Mouse (Mus musculus) heart, postnatal 0 days (tissue): Measurements from ENCODE around the gene Pank4. TPM values are rescaled to one million over a fixed set of nuclear protein-coding genes. Genes with fewer than 3 reads are reported as not detected.

Source experiments
- ATAC-seq: fragments of 200-750 bp; cut with Nextera tagmentation; 2 replicates; pipeline ENCODE4 v1.8.0; 2017; ENCODE audit warnings: low read depth, moderate number of reproducible peaks, moderate library complexity; ENCODE audit not compliant: insufficient read depth
- DNase-seq: peaks from one replicate; pipeline ENCODE4 v3.0.0-alpha.2; 2016; ENCODE audit warnings: low spot score
- H3K27ac ChIP-seq: fragments of 300-500 bp; sonication (generic); 2 replicates; pipeline ENCODE4 v1.5.1; 2014; ENCODE audit warnings: low read depth, mild to moderate bottlenecking
- H3K27me3 ChIP-seq: fragments of 300-500 bp; sonication (generic); 2 replicates; pipeline ENCODE4 v1.6.1; 2014; ENCODE audit warnings: low read length, mixed read lengths; ENCODE audit not compliant: control insufficient read depth, insufficient read depth
- H3K36me3 ChIP-seq: fragments of 300-500 bp; sonication (generic); replicated peaks from 2 replicates; pipeline ENCODE4 v1.6.1; 2014; ENCODE audit warnings: low read length, mixed read lengths; ENCODE audit not compliant: control insufficient read depth, insufficient read depth
- H3K4me1 ChIP-seq: fragments of 300-500 bp; sonication (generic); 2 replicates; pipeline ENCODE4 v1.6.1; 2014; ENCODE audit warnings: antibody characterized with exemption; ENCODE audit not compliant: control insufficient read depth, insufficient read depth
- H3K4me2 ChIP-seq: fragments of 300-500 bp; sonication (generic); 2 replicates; pipeline ENCODE4 v1.6.1; 2014; ENCODE audit warnings: low read depth, mild to moderate bottlenecking, low read length, moderate library complexity
- H3K4me3 ChIP-seq: fragments of 300-500 bp; sonication (generic); 2 replicates; pipeline ENCODE4 v1.5.1; 2014; ENCODE audit warnings: low read depth, low read length
- H3K9ac ChIP-seq: fragments of 300-500 bp; sonication (generic); replicated peaks from 2 replicates; pipeline ENCODE4 v1.6.1; 2014; ENCODE audit warnings: low read depth, low read length, mixed read lengths
- H3K9me3 ChIP-seq: fragments of 300-500 bp; sonication (generic); replicated peaks from 2 replicates; pipeline ENCODE4 v1.6.1; 2016; ENCODE audit warnings: low read length; ENCODE audit not compliant: control insufficient read depth
- CTCF ChIP-seq: IDR thresholded peaks from 2 replicates; pipeline ENCODE4 v1.5.1; 2016; ENCODE audit warnings: antibody characterized with exemption, control low read depth, low read depth
- EP300 ChIP-seq: IDR thresholded peaks from 2 replicates; pipeline ENCODE4 v1.6.1; 2016; ENCODE audit warnings: antibody characterized with exemption, low read depth
- WGBS: fragments of 180-500 bp; shearing (Covaris S2); extraction: QIAGEN DNeasy Blood & Tissue Kit; methylation state at CpG from one replicate; pipeline ENCODE4 v1.1.7; 2014; 5-methylcytosine and 5-hydroxymethylcytosine counted together
- polyA plus RNA-seq: library from polyadenylated mRNA; unstranded; fragments of >200 nt; fragmentation: Nextera tagmentation; extraction: Ambion mirVana; gene quantifications from 2 replicates; pipeline ENCODE4 v1.2.1, GENCODE M21; 2015
- total RNA-seq: library from RNA; depleted of rRNA; stranded (reverse); fragments of >200 nt; gene quantifications from 2 replicates; pipeline ENCODE4 v1.2.3, GENCODE M21; 2014; ENCODE audit warnings: low replicate concordance

Pank4 gene
- total and polyA plus RNA-seq, 2 experiments from 2014 or later = 27.4 to 62.0 TPM

DNA sequence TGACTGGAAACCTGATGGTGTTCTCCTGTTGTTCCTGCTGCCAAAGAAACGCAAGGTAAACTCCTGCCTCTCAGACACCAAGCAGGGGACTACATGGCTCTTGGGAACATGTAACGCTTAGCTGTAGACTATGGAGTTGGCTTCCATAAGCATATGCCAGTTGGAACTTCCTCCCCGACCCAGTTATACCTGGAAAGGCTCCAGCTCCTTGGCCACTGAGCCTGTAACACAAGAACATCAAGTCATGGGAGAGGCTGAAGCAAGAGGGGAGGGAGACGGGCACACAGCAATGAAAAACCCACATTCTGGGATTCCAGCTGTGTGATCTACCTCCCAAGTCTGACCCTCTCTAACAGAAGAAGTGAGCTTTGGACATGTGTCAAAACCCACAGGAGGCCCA is 41.6 kb upstream of the Pank4 start:
- Histone ChIP-seq H3K4me2 (no peak overlapping the region), H3K27ac (no peak overlapping the region), H3K36me3 (no peaks in the 10 kb centered on the region), H3K4me1 (no peaks in the 10 kb centered on the region), H3K4me3 (no peak overlapping the region), H3K9ac (no peak overlapping the region), H3K27me3 (no peaks in the 10 kb centered on the region), H3K9me3 (0 out of 2 replicates have a peak, but pooled peaks cover 2% of the 10 kb centered on the region)
- no peak for DNase-seq
- no peak for ATAC-seq
- TF ChIP-seq CTCF (no peak), EP300 (no peak)
- 72% methylated on average over 4 of the region's 4 CpGs for WGBS

DNA sequence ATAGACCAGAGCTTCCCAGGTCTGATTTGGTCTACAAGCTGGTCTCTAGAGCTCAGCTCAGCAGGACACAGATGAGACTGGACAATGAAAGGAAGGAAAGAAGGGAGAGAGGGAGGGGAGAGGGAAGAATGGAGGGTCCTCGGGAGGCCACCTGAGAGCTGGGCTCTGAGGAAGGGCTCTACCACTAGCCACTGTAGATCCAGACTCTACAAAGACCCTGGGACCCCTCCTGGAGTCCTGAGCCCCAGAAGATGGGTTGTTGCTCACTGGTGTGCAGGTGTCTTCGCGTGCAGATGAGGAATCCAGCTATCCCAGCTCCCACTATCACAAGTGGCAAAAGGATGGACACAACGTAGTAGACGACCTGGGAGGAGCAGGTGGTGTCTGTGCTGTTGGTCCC is 41.0 kb upstream of the Pank4 start:
- no peak for DNase-seq

DNA sequence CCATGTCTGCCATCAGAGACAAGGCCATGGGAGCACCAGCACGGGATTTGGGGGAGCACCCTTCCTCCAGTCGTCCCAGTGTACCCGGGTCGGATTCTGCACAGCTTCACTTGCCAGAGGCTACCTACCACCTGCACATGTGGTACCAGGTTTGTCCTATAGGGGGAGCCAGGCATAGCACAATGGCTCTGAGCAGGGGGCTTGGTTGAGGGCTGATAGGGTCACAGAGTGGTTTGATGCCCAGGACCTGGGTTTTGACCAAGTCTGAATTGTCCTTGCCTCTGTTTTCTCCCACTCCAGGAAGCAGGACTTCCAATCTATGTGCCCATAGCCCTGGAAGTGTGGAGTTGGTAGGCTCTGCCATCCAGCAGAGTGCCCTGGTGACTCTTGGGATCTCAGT is 38.5 kb upstream of the Pank4 start:
- Histone ChIP-seq H3K27ac (no peak overlapping the region), H3K9ac (no peak overlapping the region), H3K36me3 (no peaks in the 10 kb centered on the region), H3K9me3 (no peaks in the 10 kb centered on the region), H3K4me3 (no peak overlapping the region), H3K4me2 (no peak overlapping the region), H3K4me1 (peaks cover 7% of the 10 kb centered on the region), H3K27me3 (no peaks in the 10 kb centered on the region)
- 59% methylated on average over 4 of the region's 4 CpGs for WGBS
- DNase-seq (no peak), ATAC-seq (no peak)
- TF ChIP-seq CTCF = 0 out of 2 replicates have a peak, but pooled peaks have one; percentile 21
- TF ChIP-seq EP300 = no peak

More for the DNA sequence above, 41.0 kb upstream of the Pank4 start:
- H3K4me1 ChIP-seq = no peaks in the 10 kb centered on the region
- no peak overlapping the region for H3K9ac ChIP-seq
- H3K27ac ChIP-seq = no peak overlapping the region
- ATAC-seq = no peak
- no peaks in the 10 kb centered on the region for H3K36me3 ChIP-seq
- no peak for TF ChIP-seq EP300
- H3K9me3 ChIP-seq = no peaks in the 10 kb centered on the region
- 76% methylated on average over 5 of the region's 5 CpGs for WGBS
- no peak overlapping the region for H3K4me3 ChIP-seq
- H3K27me3 ChIP-seq = no peaks in the 10 kb centered on the region
- no peak overlapping the region for H3K4me2 ChIP-seq

DNA sequence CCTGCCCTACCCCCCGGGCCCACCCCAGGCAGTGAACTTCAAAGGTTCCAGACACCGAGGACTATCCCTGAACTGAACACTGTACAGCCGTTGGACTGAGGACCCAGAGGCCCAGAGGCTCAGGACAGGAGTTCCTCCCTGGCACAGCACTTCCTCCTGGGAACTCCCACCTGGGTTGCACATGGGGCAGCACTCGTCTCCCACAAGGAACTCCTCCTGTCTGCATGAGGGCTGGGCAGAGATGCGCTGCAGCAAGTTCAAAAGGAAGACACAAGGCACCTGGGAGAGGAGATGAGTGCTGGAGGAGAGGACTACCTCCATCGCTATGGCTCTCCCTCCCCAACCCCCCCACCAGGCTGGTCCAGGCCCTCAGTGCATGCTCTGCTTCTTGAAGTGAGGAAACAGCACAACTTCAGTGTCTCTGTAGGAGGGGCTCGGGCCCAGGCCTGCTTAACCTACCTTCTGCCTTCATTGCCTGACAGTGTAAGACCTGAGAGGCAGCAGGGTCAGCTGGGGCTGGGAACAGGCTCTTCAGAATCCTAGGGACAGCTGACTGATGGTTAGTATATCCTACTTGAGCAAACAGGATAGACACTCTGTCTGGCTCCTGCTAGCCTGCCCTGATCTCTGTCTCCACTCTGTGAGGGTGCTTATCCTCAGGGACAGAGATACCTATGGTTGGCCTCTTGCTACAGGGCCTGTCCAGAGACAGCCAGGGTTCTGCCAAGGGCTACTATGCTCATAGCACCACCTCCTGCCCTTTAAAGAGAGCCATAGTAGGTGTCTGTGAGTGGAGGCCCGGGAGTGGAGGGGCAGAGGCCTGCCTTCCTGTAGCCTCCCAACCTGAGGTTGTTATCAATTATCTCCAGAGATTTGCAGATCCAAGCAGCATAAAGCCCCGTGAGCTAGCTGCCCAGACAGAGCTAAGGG is 36.7 kb upstream of the Pank4 start:
- TF ChIP-seq CTCF (no peak), EP300 (no peak)
- H3K4me1 ChIP-seq = peaks cover 7% of the 10 kb centered on the region
- no peak for DNase-seq
- ATAC-seq = no peak
- H3K9ac ChIP-seq = peak overlapping the region; percentile 33
- H3K27me3 ChIP-seq = no peaks in the 10 kb centered on the region
- H3K36me3 ChIP-seq = no peaks in the 10 kb centered on the region
- H3K4me2 ChIP-seq = peak overlapping the region; percentile 52
- no peaks in the 10 kb centered on the region for H3K9me3 ChIP-seq
- WGBS = 57% methylated on average over 9 of the region's 9 CpGs
- H3K27ac ChIP-seq = peak overlapping the region; percentile 56
- H3K4me3 ChIP-seq = peak overlapping the region; percentile 28

DNA sequence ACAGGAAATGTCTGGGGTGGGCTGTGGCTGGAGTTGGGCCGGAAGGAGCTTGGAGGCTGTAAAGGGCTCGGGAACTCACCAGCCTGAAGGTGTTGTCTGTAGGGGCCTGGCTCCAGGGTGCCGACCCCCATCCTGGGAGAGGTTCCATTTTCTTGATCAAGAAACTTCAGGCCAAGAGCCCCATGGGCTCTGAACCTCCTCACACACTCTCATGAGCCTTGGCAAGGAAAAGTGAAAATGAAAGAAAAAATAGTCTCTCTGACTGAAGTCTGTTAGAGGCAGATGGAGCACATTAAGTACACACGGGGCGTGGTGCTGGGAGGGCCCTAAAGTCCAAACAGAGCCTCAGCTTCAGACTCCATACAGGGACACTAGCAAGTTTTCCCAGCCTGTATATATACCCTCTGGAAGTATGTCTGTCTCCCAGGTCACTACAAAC is 36.0 kb upstream of the Pank4 start:
- Histone ChIP-seq H3K9ac (peak overlapping the region; percentile 33), H3K27ac (peak overlapping the region; percentile 56), H3K4me1 (peaks cover 7% of the 10 kb centered on the region), H3K4me3 (peak overlapping the region; percentile 28), H3K27me3 (no peaks in the 10 kb centered on the region), H3K4me2 (peak overlapping the region; percentile 52), H3K9me3 (no peaks in the 10 kb centered on the region), H3K36me3 (no peaks in the 10 kb centered on the region)
- no peak for TF ChIP-seq CTCF
- TF ChIP-seq EP300 = no peak
- ATAC-seq (peak; percentile 14; the same call in 1 of the 2 replicates), DNase-seq (no peak)
- 38% methylated on average over 5 of the region's 5 CpGs for WGBS
